Mouse (Mus musculus): Measurements from ENCODE around the gene Lrrc8d. TPM values are rescaled to one million over a fixed set of nuclear protein-coding genes. Genes with fewer than 3 reads are reported as not detected.

Gene Lrrc8d
- total and polyA plus RNA-seq, 2 experiments from 2014 or later = 16.8 to 37.2 TPM

GRCm38 (mm10) chr5:105832140-105832539 is 132.4 kb downstream of the Lrrc8d start:
- no peak for ATAC-seq
- Histone ChIP-seq H3K9me3 (ENCODE audit: low read length) (no peaks in the 10 kb centered on the region), H3K27ac (ENCODE audit: low read depth, low read length) (no peak overlapping the region), H3K9ac (no peak overlapping the region), H3K4me1 (ENCODE audit: insufficient read depth) (no peaks in the 10 kb centered on the region), H3K4me3 (ENCODE audit: low read depth, low read length) (no peak overlapping the region), H3K36me3 (ENCODE audit: insufficient read depth) (no peaks in the 10 kb centered on the region), H3K27me3 (ENCODE audit: insufficient read depth, low read length) (no peaks in the 10 kb centered on the region), H3K4me2 (ENCODE audit: low read depth) (no peak overlapping the region)
- no peak for DNase-seq
- no peak for TF ChIP-seq CTCF (IDR thresholded peaks at IDR 0.05; ENCODE audit: low read depth)
- 77% methylated on average over 7 of the region's 7 CpGs for WGBS

GRCm38 (mm10) chr5:105833923-105834322 is 134.2 kb downstream of the Lrrc8d start:
- DNase-seq (no peak), ATAC-seq (no peak)
- no peak for TF ChIP-seq CTCF (IDR thresholded peaks at IDR 0.05; ENCODE audit: low read depth)
- 61% methylated on average over 3 of the region's 3 CpGs for WGBS
- Histone ChIP-seq H3K4me2 (ENCODE audit: low read depth) (no peak overlapping the region), H3K4me3 (ENCODE audit: low read depth, low read length) (no peak overlapping the region), H3K4me1 (ENCODE audit: insufficient read depth) (no peaks in the 10 kb centered on the region), H3K9ac (no peak overlapping the region), H3K27me3 (ENCODE audit: insufficient read depth, low read length) (no peaks in the 10 kb centered on the region), H3K27ac (ENCODE audit: low read depth, low read length) (no peak overlapping the region), H3K9me3 (ENCODE audit: low read length) (no peaks in the 10 kb centered on the region), H3K36me3 (ENCODE audit: insufficient read depth) (no peaks in the 10 kb centered on the region)

GRCm38 (mm10) chr5:105836006-105836405 is 136.2 kb downstream of the Lrrc8d start:
- Histone ChIP-seq H3K4me1 (ENCODE audit: insufficient read depth) (no peaks in the 10 kb centered on the region), H3K36me3 (ENCODE audit: insufficient read depth) (no peaks in the 10 kb centered on the region), H3K4me2 (ENCODE audit: low read depth) (no peak overlapping the region), H3K4me3 (ENCODE audit: low read depth, low read length) (no peak overlapping the region), H3K9ac (no peak overlapping the region), H3K27me3 (ENCODE audit: insufficient read depth, low read length) (no peaks in the 10 kb centered on the region), H3K9me3 (ENCODE audit: low read length) (no peaks in the 10 kb centered on the region), H3K27ac (ENCODE audit: low read depth, low read length) (no peak overlapping the region)
- ATAC-seq (no peak), DNase-seq (no peak)
- TF ChIP-seq CTCF (IDR thresholded peaks at IDR 0.05; ENCODE audit: low read depth) = no peak
- WGBS = 85% methylated on average over 9 of the region's 9 CpGs

- no peaks in the 10 kb centered on the region for H3K9me3 ChIP-seq (ENCODE audit: low read length)
- no peak overlapping the region for H3K27ac ChIP-seq (ENCODE audit: low read depth, low read length)
- no peak overlapping the region for H3K4me3 ChIP-seq (ENCODE audit: low read depth, low read length)
- ATAC-seq (no peak), DNase-seq (no peak)
- H3K36me3 ChIP-seq (ENCODE audit: insufficient read depth) = no peaks in the 10 kb centered on the region
- H3K27me3 ChIP-seq (ENCODE audit: insufficient read depth, low read length) = no peaks in the 10 kb centered on the region
- H3K4me1 ChIP-seq (ENCODE audit: insufficient read depth) = no peaks in the 10 kb centered on the region
- H3K9ac ChIP-seq = no peak overlapping the region
- H3K4me2 ChIP-seq (ENCODE audit: low read depth) = no peak overlapping the region
- 73% methylated on average over 13 of the region's 13 CpGs for WGBS
- no peak for TF ChIP-seq CTCF (IDR thresholded peaks at IDR 0.05; ENCODE audit: low read depth)
Observed at GRCm38 (mm10) chr5:105839740-105840310, 140.1 kb downstream of the Lrrc8d start.

GRCm38 (mm10) chr5:105844044-105844753 is 144.4 kb downstream of the Lrrc8d start:
- WGBS = 88% methylated on average over 10 of the region's 10 CpGs
- Histone ChIP-seq H3K27ac (ENCODE audit: low read depth, low read length) (no peak overlapping the region), H3K9me3 (ENCODE audit: low read length) (no peaks in the 10 kb centered on the region), H3K4me2 (ENCODE audit: low read depth) (no peak overlapping the region), H3K4me3 (ENCODE audit: low read depth, low read length) (no peak overlapping the region), H3K36me3 (ENCODE audit: insufficient read depth) (no peaks in the 10 kb centered on the region), H3K9ac (no peak overlapping the region), H3K4me1 (ENCODE audit: insufficient read depth) (0 out of 2 replicates have a peak, but pooled peaks cover under 1% of the 10 kb centered on the region), H3K27me3 (ENCODE audit: insufficient read depth, low read length) (no peaks in the 10 kb centered on the region)
- DNase-seq (no peak), ATAC-seq (no peak)
- TF ChIP-seq CTCF (IDR thresholded peaks at IDR 0.05; ENCODE audit: low read depth) = no peak

GRCm38 (mm10) chr5:105845041-105845440 is 145.3 kb downstream of the Lrrc8d start:
- no peak overlapping the region for H3K4me3 ChIP-seq (ENCODE audit: low read depth, low read length)
- H3K36me3 ChIP-seq (ENCODE audit: insufficient read depth) = no peaks in the 10 kb centered on the region
- no peak overlapping the region for H3K4me2 ChIP-seq (ENCODE audit: low read depth)
- H3K9ac ChIP-seq = no peak overlapping the region
- DNase-seq (no peak), ATAC-seq (no peak)
- no peak for TF ChIP-seq CTCF (IDR thresholded peaks at IDR 0.05; ENCODE audit: low read depth)
- H3K27me3 ChIP-seq (ENCODE audit: insufficient read depth, low read length) = no peaks in the 10 kb centered on the region
- H3K9me3 ChIP-seq (ENCODE audit: low read length) = no peaks in the 10 kb centered on the region
- 92% methylated on average over 2 of the region's 2 CpGs for WGBS
- no peak overlapping the region for H3K27ac ChIP-seq (ENCODE audit: low read depth, low read length)
- H3K4me1 ChIP-seq (ENCODE audit: insufficient read depth) = 0 out of 2 replicates have a peak, but pooled peaks cover 6% of the 10 kb centered on the region

- no peaks in the 10 kb centered on the region for H3K36me3 ChIP-seq (ENCODE audit: insufficient read depth)
- H3K27ac ChIP-seq (ENCODE audit: low read depth, low read length) = no peak overlapping the region
- ATAC-seq = no peak
- 87% methylated on average over 8 of the region's 8 CpGs for WGBS
- H3K4me1 ChIP-seq (ENCODE audit: insufficient read depth) = 0 out of 2 replicates have a peak, but pooled peaks cover 6% of the 10 kb centered on the region
- H3K9me3 ChIP-seq (ENCODE audit: low read length) = no peaks in the 10 kb centered on the region
- H3K4me2 ChIP-seq (ENCODE audit: low read depth) = no peak overlapping the region
- H3K9ac ChIP-seq = no peak overlapping the region
- H3K27me3 ChIP-seq (ENCODE audit: insufficient read depth, low read length) = no peaks in the 10 kb centered on the region
- no peak for DNase-seq
- no peak for TF ChIP-seq CTCF (IDR thresholded peaks at IDR 0.05; ENCODE audit: low read depth)
- no peak overlapping the region for H3K4me3 ChIP-seq (ENCODE audit: low read depth, low read length)
Observed at GRCm38 (mm10) chr5:105847726-105848125, 148.0 kb downstream of the Lrrc8d start.
